Mouse (Mus musculus) embryonic facial prominence, embryonic 14.5 days (tissue): ENCODE measurements at regions not wholly inside any gene's neighbourhood (a gene's known extent, or its start where the extent isn't known, plus 50 kb on each side); places are given as distances from the start of the nearest gene placed in this dataset.

Source experiments
- ATAC-seq: fragments of 200-750 bp; cut with Nextera tagmentation; 2 replicates; pipeline ENCODE4 v1.8.0; 2017; ENCODE audit warnings: low read depth, moderate number of reproducible peaks, moderate TSS enrichment
- DNase-seq: peaks from one replicate; pipeline ENCODE4 v3.0.0-alpha.2; 2015; ENCODE audit warnings: low spot score
- H3K27ac ChIP-seq: fragments of 300-500 bp; sonication (generic); replicated peaks from 2 replicates; pipeline ENCODE4 v1.5.1; 2014; ENCODE audit warnings: low read depth, mild to moderate bottlenecking, low read length, moderate library complexity
- H3K27me3 ChIP-seq: fragments of 300-500 bp; sonication (generic); replicated peaks from 2 replicates; pipeline ENCODE4 v1.6.1; 2014; ENCODE audit warnings: low read length; ENCODE audit not compliant: control insufficient read depth, insufficient read depth
- H3K36me3 ChIP-seq: fragments of 300-500 bp; sonication (generic); 2 replicates; pipeline ENCODE4 v1.6.1; 2014; ENCODE audit warnings: low read length, mixed read lengths; ENCODE audit not compliant: control insufficient read depth, insufficient read depth
- H3K4me1 ChIP-seq: fragments of 300-500 bp; sonication (generic); 2 replicates; pipeline ENCODE4 v1.6.1; 2014; ENCODE audit warnings: antibody characterized with exemption, low read length; ENCODE audit not compliant: control insufficient read depth, insufficient read depth
- H3K4me2 ChIP-seq: fragments of 300-500 bp; sonication (generic); 2 replicates; pipeline ENCODE4 v1.6.1; 2014; ENCODE audit warnings: low read depth, mild to moderate bottlenecking, low read length, moderate library complexity, mixed read lengths
- H3K4me3 ChIP-seq: fragments of 300-500 bp; sonication (generic); 2 replicates; pipeline ENCODE4 v1.5.1; 2014; ENCODE audit warnings: low read depth, mild to moderate bottlenecking, low read length
- H3K9ac ChIP-seq: fragments of 300-500 bp; sonication (generic); 2 replicates; pipeline ENCODE4 v1.6.1; 2014; ENCODE audit warnings: low read depth, mild to moderate bottlenecking, low read length, moderate library complexity, mixed read lengths
- H3K9me3 ChIP-seq: fragments of 300-500 bp; sonication (generic); 2 replicates; pipeline ENCODE4 v1.6.1; 2016; ENCODE audit warnings: low read length; ENCODE audit not compliant: control insufficient read depth
- WGBS: fragments of 180-500 bp; shearing (Covaris S2); extraction: QIAGEN DNeasy Blood & Tissue Kit; methylation state at CpG from one replicate; pipeline ENCODE4 v1.1.7; 2014; 5-methylcytosine and 5-hydroxymethylcytosine counted together

DNA sequence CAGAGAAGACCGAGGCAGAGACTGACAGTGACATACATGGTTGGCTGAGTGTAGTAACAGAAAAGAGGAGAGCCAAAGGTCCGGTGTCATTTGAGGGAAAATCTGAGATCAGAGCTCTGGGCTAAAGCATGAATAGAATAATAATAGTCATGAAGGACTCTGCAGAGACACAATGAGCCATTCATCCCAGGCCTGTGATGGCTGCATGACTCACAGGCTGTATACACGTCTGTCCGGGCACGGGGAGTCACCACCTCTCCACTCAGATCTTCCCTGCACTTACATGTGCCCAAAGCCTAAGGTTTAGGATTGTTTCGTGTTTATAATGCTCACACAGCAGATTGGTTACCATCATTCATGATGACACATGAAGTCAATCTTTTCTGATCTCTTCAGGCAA, 246.2 kb upstream of the Jmjd1c start:
- DNase-seq (no peak), ATAC-seq (0 out of 2 replicates have a peak, but pooled peaks have one; percentile 22)
- Histone ChIP-seq H3K9ac (no peak overlapping the region), H3K9me3 (no peaks in the 10 kb centered on the region), H3K4me1 (no peaks in the 10 kb centered on the region), H3K27me3 (no peaks in the 10 kb centered on the region), H3K4me3 (no peak overlapping the region), H3K4me2 (no peak overlapping the region), H3K36me3 (no peaks in the 10 kb centered on the region), H3K27ac (no peak overlapping the region)
- 61% methylated on average over 6 of the region's 6 CpGs for WGBS

DNA sequence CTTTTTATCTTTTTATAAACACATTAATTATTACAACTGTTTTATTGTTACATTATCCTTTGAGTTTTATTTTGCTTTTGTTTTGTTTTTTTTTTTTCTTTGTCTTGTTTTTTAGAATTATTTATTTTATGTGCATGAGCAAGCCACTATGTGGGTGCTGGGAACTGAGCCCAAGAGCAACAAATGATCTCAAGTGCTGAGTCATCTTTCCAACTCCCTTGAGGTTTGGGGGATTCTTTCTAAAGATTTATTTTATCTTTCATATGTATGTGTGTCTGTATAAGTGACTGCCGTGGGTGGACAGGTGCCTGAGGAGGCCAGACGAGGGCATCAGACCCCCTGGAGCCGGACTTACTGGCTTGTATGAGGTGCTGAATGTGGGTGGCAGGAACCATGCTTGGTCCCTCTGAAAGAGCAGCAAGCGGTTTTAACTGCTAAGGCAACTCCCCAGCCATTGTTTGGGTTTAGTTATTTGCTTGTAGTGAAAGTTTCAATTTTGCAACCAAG, 244.9 kb upstream of the Jmjd1c start:
- Histone ChIP-seq H3K9ac (no peak overlapping the region), H3K4me2 (no peak overlapping the region), H3K4me3 (no peak overlapping the region), H3K36me3 (no peaks in the 10 kb centered on the region), H3K27me3 (no peaks in the 10 kb centered on the region), H3K4me1 (no peaks in the 10 kb centered on the region), H3K27ac (no peak overlapping the region), H3K9me3 (no peaks in the 10 kb centered on the region)
- no peak for ATAC-seq
- DNase-seq = no peak
- 66% methylated on average over 4 of the region's 4 CpGs for WGBS

DNA sequence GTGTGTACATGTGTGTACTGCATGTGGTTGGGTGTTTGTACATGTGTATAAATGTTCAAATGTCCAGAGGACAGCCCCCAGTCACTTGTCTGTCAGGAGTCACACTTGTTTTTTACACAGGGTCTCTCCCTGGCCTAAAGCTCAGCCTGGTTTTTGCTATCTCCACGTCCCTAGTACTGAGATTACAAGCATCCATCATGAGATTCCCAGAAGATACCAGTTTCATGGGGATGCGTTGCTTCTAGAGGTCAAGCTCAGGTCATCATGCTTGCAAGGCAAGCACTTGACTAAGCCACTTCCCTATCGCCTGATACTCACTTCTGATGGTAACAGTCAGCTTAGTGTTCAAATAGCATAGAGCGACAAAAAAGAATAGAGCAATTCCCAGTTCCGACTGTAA, 244.1 kb upstream of the Jmjd1c start:
- no peak overlapping the region for H3K27ac ChIP-seq
- no peak overlapping the region for H3K9ac ChIP-seq
- WGBS = 75% methylated on average over 5 of the region's 5 CpGs
- no peaks in the 10 kb centered on the region for H3K9me3 ChIP-seq
- H3K4me1 ChIP-seq = no peaks in the 10 kb centered on the region
- no peaks in the 10 kb centered on the region for H3K27me3 ChIP-seq
- ATAC-seq (no peak), DNase-seq (no peak)
- H3K4me2 ChIP-seq = no peak overlapping the region
- H3K4me3 ChIP-seq = no peak overlapping the region
- no peaks in the 10 kb centered on the region for H3K36me3 ChIP-seq

DNA sequence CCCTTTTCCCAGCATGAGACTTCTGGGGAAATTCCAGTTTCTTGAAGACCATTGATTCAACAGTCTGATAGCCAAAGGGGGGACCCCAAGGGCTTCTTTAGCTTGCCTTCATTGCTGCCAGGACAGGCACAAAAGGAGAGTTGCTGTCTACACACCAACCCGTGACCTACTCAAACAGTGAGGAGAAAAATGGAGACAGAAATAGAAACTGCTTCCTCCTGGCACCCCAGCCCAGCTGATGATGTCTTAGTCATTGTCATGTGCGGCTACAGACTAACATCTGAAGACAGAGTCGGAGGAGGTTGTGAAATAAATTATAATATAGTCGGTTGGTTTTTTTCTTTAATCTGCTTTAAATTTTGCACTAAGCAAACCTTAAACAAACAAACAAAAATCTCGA, 243.2 kb upstream of the Jmjd1c start:
- H3K4me2 ChIP-seq = peak overlapping the region; percentile 31

DNA sequence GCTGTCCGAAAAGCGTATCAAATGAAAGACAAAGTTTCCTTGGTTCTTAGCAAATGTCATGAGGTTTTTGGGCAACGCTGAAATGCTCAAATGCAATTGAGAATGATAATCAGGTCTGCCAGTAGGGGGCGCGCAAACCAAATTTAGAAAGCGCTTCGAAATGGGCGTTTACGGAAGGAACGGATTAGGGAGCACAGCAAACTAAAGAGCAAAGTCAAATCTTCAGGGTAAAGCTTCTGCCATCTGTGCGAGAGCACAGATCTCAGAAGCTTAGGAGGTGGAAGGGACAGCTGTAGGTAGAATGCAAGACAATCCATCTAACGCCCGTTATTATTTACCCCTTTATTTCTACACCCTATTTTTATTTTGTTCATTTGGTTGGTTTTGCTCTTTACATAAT, 242.7 kb upstream of the Jmjd1c start:
- H3K4me3 ChIP-seq = no peak overlapping the region
- no peaks in the 10 kb centered on the region for H3K9me3 ChIP-seq
- H3K27ac ChIP-seq = no peak overlapping the region
- ATAC-seq = peak; percentile 54; the same call in 1 of the 2 replicates
- peak; percentile 91 for DNase-seq
- H3K4me2 ChIP-seq = peak overlapping the region; percentile 31
- H3K36me3 ChIP-seq = no peaks in the 10 kb centered on the region
- H3K9ac ChIP-seq = no peak overlapping the region
- no peaks in the 10 kb centered on the region for H3K27me3 ChIP-seq
- 7% methylated on average over 13 of the region's 13 CpGs for WGBS
- H3K4me1 ChIP-seq = no peaks in the 10 kb centered on the region

More for the DNA sequence above, 243.2 kb upstream of the Jmjd1c start:
- Histone ChIP-seq H3K9ac (no peak overlapping the region), H3K36me3 (no peaks in the 10 kb centered on the region), H3K4me1 (no peaks in the 10 kb centered on the region), H3K27me3 (no peaks in the 10 kb centered on the region), H3K9me3 (no peaks in the 10 kb centered on the region), H3K27ac (no peak overlapping the region), H3K4me3 (no peak overlapping the region)
- WGBS = 43% methylated on average over 5 of the region's 5 CpGs
- ATAC-seq (no peak), DNase-seq (peak; percentile 21)

DNA sequence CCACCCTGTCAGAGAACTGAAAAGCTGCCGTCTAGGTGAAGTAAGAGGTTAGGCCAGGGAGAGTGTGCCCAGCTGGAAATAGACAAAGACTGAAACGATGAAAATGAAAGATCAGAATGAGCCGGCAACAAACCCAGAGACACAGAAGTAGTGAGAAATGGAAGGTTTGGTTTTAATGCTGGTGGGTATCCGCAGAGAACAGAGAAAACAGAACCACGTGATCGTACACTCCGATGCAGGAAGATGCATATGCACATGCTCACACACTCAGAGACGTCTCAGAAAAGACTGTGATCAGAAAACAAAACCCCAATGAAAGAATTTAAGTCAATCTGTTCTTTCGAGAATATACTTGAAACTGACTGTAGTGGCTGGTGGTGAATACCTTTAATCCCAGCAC, 241.0 kb upstream of the Jmjd1c start:
- Histone ChIP-seq H3K27me3 (no peaks in the 10 kb centered on the region), H3K9ac (no peak overlapping the region), H3K9me3 (no peaks in the 10 kb centered on the region), H3K27ac (no peak overlapping the region), H3K4me2 (no peak overlapping the region), H3K4me1 (no peaks in the 10 kb centered on the region), H3K36me3 (no peaks in the 10 kb centered on the region), H3K4me3 (no peak overlapping the region)
- WGBS = 88% methylated on average over 9 of the region's 9 CpGs
- ATAC-seq (no peak), DNase-seq (no peak)

DNA sequence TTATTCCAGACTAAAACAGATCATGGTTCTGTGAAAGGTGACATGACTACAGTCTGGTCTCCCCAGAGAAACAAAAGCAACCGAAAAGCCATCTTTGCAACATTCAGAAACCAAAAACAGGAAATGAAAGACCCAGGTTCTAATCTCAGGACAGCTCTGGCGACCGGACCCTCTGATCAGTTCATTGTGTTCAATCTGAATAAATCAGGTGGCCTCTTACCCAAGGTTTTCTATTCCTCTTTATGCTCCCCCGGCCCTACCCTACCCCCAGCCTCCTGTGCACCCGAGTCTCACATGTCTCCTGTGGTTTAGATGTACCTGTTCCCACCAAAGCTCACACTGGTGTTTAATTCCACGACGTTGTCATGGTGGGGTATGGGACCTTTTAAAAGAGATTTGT, 238.6 kb upstream of the Jmjd1c start:
- no peaks in the 10 kb centered on the region for H3K36me3 ChIP-seq
- H3K27me3 ChIP-seq = no peaks in the 10 kb centered on the region
- H3K4me3 ChIP-seq = no peak overlapping the region
- H3K4me1 ChIP-seq = no peaks in the 10 kb centered on the region
- no peaks in the 10 kb centered on the region for H3K9me3 ChIP-seq
- no peak overlapping the region for H3K9ac ChIP-seq
- ATAC-seq (no peak), DNase-seq (no peak)
- no peak overlapping the region for H3K4me2 ChIP-seq
- 87% methylated on average over 7 of the region's 7 CpGs for WGBS
- H3K27ac ChIP-seq = no peak overlapping the region

DNA sequence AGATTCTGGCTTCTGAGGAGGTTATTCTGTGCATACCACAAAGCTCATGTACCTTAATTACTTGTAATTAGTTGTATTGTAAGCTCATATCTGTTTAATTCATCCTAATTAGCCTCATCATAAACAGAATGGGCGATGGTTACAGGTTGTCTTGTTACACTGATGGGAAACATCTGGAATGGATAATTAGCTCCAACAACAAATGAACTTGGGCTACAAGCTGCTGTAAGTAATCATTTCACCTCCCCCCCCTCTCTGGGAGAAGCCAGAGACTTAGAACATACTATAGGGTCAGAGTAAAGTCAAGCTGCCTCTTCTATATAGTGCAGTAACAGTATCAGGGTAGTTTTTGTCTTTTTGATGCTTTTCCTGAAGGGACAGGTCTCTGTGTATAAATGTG, 234.5 kb upstream of the Jmjd1c start:
- ATAC-seq = peak; percentile 47; the same call in 1 of the 2 replicates
- Histone ChIP-seq H3K27me3 (no peaks in the 10 kb centered on the region), H3K4me1 (peaks cover 8% of the 10 kb centered on the region), H3K9ac (no peak overlapping the region), H3K27ac (no peak overlapping the region), H3K4me3 (no peak overlapping the region), H3K36me3 (no peaks in the 10 kb centered on the region), H3K9me3 (no peaks in the 10 kb centered on the region), H3K4me2 (no peak overlapping the region)
- DNase-seq = peak; percentile 58
- WGBS = 20% methylated on average over 1 of the region's 1 CpGs

DNA sequence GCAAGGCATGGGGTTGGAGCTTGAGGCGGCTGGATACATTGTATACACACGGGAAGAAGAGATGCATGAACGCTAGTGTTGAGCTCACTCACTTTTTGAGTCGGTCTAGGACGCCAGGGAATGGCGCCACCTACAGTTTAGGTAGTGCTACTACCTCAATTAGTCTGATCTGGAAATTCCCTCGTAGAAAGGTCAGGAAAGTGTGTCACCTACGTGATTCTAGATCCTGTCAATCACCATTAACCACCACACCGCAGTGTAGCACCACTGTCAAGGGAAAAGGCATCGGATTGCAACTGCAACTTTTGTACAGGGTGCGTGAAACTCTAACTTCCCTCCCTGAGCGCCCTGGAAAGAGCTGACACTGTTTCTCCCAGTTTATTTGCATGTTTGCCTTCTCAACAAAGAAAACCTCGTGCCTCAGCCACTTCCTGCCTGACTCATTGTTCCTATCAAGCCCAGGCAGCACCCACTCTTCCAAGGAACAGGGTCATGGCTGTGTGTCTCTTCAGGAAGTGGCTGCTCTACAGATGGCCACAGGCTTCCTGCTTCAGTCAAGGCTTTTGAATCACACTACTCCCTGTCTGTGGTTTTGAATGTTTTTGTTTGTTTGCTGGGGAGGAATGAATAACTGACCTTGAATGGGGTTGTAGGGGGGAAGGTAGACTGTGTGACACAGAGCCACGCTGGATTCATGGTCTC, 231.6 kb upstream of the Jmjd1c start:
- no peaks in the 10 kb centered on the region for H3K27me3 ChIP-seq
- DNase-seq (peak; percentile 61), ATAC-seq (peak; percentile 60; the same call in 1 of the 2 replicates)
- no peak overlapping the region for H3K4me2 ChIP-seq
- no peak overlapping the region for H3K4me3 ChIP-seq
- no peaks in the 10 kb centered on the region for H3K36me3 ChIP-seq
- H3K27ac ChIP-seq = no peak overlapping the region; the same call in 1 of the 2 replicates
- no peaks in the 10 kb centered on the region for H3K9me3 ChIP-seq
- 55% methylated on average over 14 of the region's 14 CpGs for WGBS
- no peak overlapping the region for H3K9ac ChIP-seq
- H3K4me1 ChIP-seq = peaks cover 8% of the 10 kb centered on the region
